Mouse (Mus musculus): ENCODE measurements around the gene Slc25a34. TPM values are rescaled to one million over a fixed set of nuclear protein-coding genes. Genes with fewer than 3 reads are reported as not detected.

Slc25a34 gene
- polyA plus RNA-seq, 1 experiment from 2014 or later = not detected

Other genes with a start within 250 kb of the Slc25a34 start
- gene Clcnka, start 225.1 kb downstream of the Slc25a34 start, polyA plus RNA-seq (2014; fragmentation: Nextera tagmentation; extraction: Ambion mirVana) = 0.19 TPM in 1 of 2 replicates, not detected in the other
- not detected in 2 replicates for gene Clcnkb, start 207.8 kb downstream of the Slc25a34 start, polyA plus RNA-seq (2014; fragmentation: Nextera tagmentation; extraction: Ambion mirVana)
- 0.42 and 1.2 TPM in 2 replicates for gene Hspb7, start 203.0 kb downstream of the Slc25a34 start, polyA plus RNA-seq (2014; fragmentation: Nextera tagmentation; extraction: Ambion mirVana)
- not detected in 2 replicates for gene Srarp, start 187.7 kb downstream of the Slc25a34 start, polyA plus RNA-seq (2014; fragmentation: Nextera tagmentation; extraction: Ambion mirVana)
- gene Zbtb17, start 179.2 kb downstream of the Slc25a34 start, polyA plus RNA-seq (2014; fragmentation: Nextera tagmentation; extraction: Ambion mirVana) = 24.3 and 26.4 TPM in 2 replicates
- 9.1 and 10.4 TPM in 2 replicates for gene Spen, start 85.2 kb downstream of the Slc25a34 start, polyA plus RNA-seq (2014; fragmentation: Nextera tagmentation; extraction: Ambion mirVana)
- 15.4 and 17.0 TPM in 2 replicates for gene Fblim1, start 17.7 kb downstream of the Slc25a34 start, polyA plus RNA-seq (2014; fragmentation: Nextera tagmentation; extraction: Ambion mirVana)
- gene Tmem82, start 5.2 kb downstream of the Slc25a34 start, polyA plus RNA-seq (2014; fragmentation: Nextera tagmentation; extraction: Ambion mirVana) = 3.3 and 3.7 TPM in 2 replicates
- gene Plekhm2, start 41.1 kb upstream of the Slc25a34 start, polyA plus RNA-seq (2014; fragmentation: Nextera tagmentation; extraction: Ambion mirVana) = 2.1 and 3.4 TPM in 2 replicates
- 2.7 TPM in 1 of 2 replicates, not detected in the other for gene Rsc1a1, start 61.8 kb upstream of the Slc25a34 start, polyA plus RNA-seq (2014; fragmentation: Nextera tagmentation; extraction: Ambion mirVana)
- gene Ddi2, start 99.6 kb upstream of the Slc25a34 start, polyA plus RNA-seq (2014; fragmentation: Nextera tagmentation; extraction: Ambion mirVana) = 29.3 and 31.4 TPM in 2 replicates
- 16.0 and 18.0 TPM in 2 replicates for gene Agmat, start 122.9 kb upstream of the Slc25a34 start, polyA plus RNA-seq (2014; fragmentation: Nextera tagmentation; extraction: Ambion mirVana)
- 4.0 and 4.2 TPM in 2 replicates for gene Dnajc16, start 167.1 kb upstream of the Slc25a34 start, polyA plus RNA-seq (2014; fragmentation: Nextera tagmentation; extraction: Ambion mirVana)
- 16.5 and 18.3 TPM in 2 replicates for gene Casp9, start 169.8 kb upstream of the Slc25a34 start, polyA plus RNA-seq (2014; fragmentation: Nextera tagmentation; extraction: Ambion mirVana)
- gene Cela2a, start 202.3 kb upstream of the Slc25a34 start, polyA plus RNA-seq (2014; fragmentation: Nextera tagmentation; extraction: Ambion mirVana) = not detected in 2 replicates
- gene Ctrc, start 222.5 kb upstream of the Slc25a34 start, polyA plus RNA-seq (2014; fragmentation: Nextera tagmentation; extraction: Ambion mirVana) = not detected in 2 replicates

Measured in liver, embryonic 11.5 days (tissue).